Comparison of ENCODE assay signal across 8 mouse cellular contexts in the genomic region with DNA sequence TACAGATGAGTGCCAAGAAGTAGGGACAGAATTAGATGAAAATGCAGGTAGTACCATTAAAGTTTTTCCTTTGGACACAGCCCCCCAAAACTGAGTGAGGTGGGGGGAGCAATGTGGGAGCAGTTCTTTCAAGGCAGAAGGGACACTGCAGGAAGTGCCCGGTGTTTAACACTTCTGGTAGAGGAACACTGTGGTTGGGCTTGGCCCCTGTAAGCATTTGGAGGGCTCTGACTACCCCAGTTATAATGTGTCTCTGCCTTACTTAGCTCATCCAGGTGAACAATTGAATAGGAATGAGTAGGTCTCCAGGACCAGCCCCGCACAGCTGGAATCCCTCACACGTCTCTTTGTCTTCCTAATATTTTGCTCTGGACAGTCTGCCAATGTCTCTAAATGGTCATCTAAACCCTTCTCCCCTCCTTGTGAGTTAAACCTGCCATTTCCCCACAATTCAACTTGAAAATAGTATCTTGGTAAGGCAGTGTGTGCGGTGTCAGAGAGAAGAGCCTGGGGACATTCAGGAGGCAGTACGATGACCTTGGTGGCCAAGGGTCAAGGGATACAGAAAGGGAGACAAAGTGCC.
DNase-seq lines count a peak whose midpoint lies in the region; ATAC-seq lines count a peak whose summit lies in the region.

No protein-coding gene starts in this region.

- H3K4me1 ChIP-seq in kidney, embryonic 15.5 days: peaks cover 43% of the 10 kb centered on the region
- peaks cover 63% of the 10 kb centered on the region for H3K4me1 ChIP-seq in embryonic facial prominence, embryonic 10.5 days
- H3K4me1 ChIP-seq in hindbrain, embryonic 15.5 days (replicated peaks): peaks cover 16% of the 10 kb centered on the region
- peaks cover 14% of the 10 kb centered on the region; the same call in 1 of the 2 replicates for H3K4me1 ChIP-seq in midbrain, embryonic 13.5 days (replicated peaks)

- WGBS in kidney, embryonic 15.5 days: 77% methylated on average over 5 of the region's 5 CpGs
- 76% methylated on average over 5 of the region's 5 CpGs for WGBS in embryonic facial prominence, embryonic 10.5 days
- WGBS in hindbrain, embryonic 15.5 days: 83% methylated on average over 5 of the region's 5 CpGs
- 83% methylated on average over 5 of the region's 5 CpGs for WGBS in midbrain, embryonic 13.5 days

- intact Hi-C loops in left cerebral cortex, postnatal 36 days (cut with DNase I): no loop called here

- no peaks in the 10 kb centered on the region for H3K9me3 ChIP-seq in kidney, embryonic 15.5 days (replicated peaks)
- no peaks in the 10 kb centered on the region for H3K9me3 ChIP-seq in embryonic facial prominence, embryonic 10.5 days
- no peaks in the 10 kb centered on the region for H3K9me3 ChIP-seq in hindbrain, embryonic 15.5 days
- H3K9me3 ChIP-seq in midbrain, embryonic 13.5 days: no peaks in the 10 kb centered on the region

- H3K36me3 ChIP-seq in kidney, embryonic 15.5 days: no peaks in the 10 kb centered on the region
- H3K36me3 ChIP-seq in embryonic facial prominence, embryonic 10.5 days (replicated peaks): no peaks in the 10 kb centered on the region
- no peaks in the 10 kb centered on the region for H3K36me3 ChIP-seq in hindbrain, embryonic 15.5 days
- H3K36me3 ChIP-seq in midbrain, embryonic 13.5 days: no peaks in the 10 kb centered on the region

- H3K9ac ChIP-seq in kidney, embryonic 15.5 days: no peak overlapping the region
- H3K9ac ChIP-seq in hindbrain, embryonic 15.5 days: no peak overlapping the region
- no peak overlapping the region for H3K9ac ChIP-seq in midbrain, embryonic 13.5 days (replicated peaks)

- no peak overlapping the region for H3K27ac ChIP-seq in kidney, embryonic 15.5 days
- H3K27ac ChIP-seq in embryonic facial prominence, embryonic 10.5 days (replicated peaks): no peak overlapping the region
- H3K27ac ChIP-seq in hindbrain, embryonic 15.5 days (replicated peaks): peak overlapping the region; percentile 57
- no peak overlapping the region for H3K27ac ChIP-seq in midbrain, embryonic 13.5 days

- 0 out of 2 replicates have a peak overlapping the region, but pooled peaks have one; percentile 31 for H3K4me3 ChIP-seq in kidney, embryonic 15.5 days (replicated peaks)
- H3K4me3 ChIP-seq in embryonic facial prominence, embryonic 10.5 days: peak overlapping the region; percentile 42
- H3K4me3 ChIP-seq in hindbrain, embryonic 15.5 days: peak overlapping the region; percentile 31
- peak overlapping the region; percentile 31; the same call in 1 of the 2 replicates for H3K4me3 ChIP-seq in midbrain, embryonic 13.5 days (replicated peaks)

- H3K27me3 ChIP-seq in kidney, embryonic 15.5 days: no peaks in the 10 kb centered on the region
- H3K27me3 ChIP-seq in embryonic facial prominence, embryonic 10.5 days (replicated peaks; ENCODE audit: low read depth, poor library complexity, severe bottlenecking): peaks cover 18% of the 10 kb centered on the region; the same call in 1 of the 2 replicates
- no peaks in the 10 kb centered on the region for H3K27me3 ChIP-seq in hindbrain, embryonic 15.5 days
- H3K27me3 ChIP-seq in midbrain, embryonic 13.5 days: no peaks in the 10 kb centered on the region

- ATAC-seq in kidney, embryonic 15.5 days (replicated peaks; ENCODE audit: low FRiP score): no peak
- peak; percentile 16; the same call in 1 of the 2 replicates for ATAC-seq in hindbrain, embryonic 15.5 days (ENCODE audit: low FRiP score, low read depth)
- ATAC-seq in midbrain, embryonic 13.5 days: peak; percentile 62

- H3K4me2 ChIP-seq in kidney, embryonic 15.5 days: peak overlapping the region; percentile 53
- peak overlapping the region; percentile 60 for H3K4me2 ChIP-seq in hindbrain, embryonic 15.5 days
- peak overlapping the region; percentile 51 for H3K4me2 ChIP-seq in midbrain, embryonic 13.5 days (replicated peaks)

- DNase-seq in kidney, adult 11 months: no peak
- DNase-seq in embryonic facial prominence, embryonic 10.5 days (ENCODE audit: low spot score): no peak
- DNase-seq in left cerebral cortex, postnatal 36 days (ENCODE audit: low spot score in 2 of 2): no peak
- no peak for DNase-seq in urinary bladder, adult 2 months (ENCODE audit: low spot score)
- DNase-seq in kidney, postnatal 14 days: no peak
